In the genomic region with DNA sequence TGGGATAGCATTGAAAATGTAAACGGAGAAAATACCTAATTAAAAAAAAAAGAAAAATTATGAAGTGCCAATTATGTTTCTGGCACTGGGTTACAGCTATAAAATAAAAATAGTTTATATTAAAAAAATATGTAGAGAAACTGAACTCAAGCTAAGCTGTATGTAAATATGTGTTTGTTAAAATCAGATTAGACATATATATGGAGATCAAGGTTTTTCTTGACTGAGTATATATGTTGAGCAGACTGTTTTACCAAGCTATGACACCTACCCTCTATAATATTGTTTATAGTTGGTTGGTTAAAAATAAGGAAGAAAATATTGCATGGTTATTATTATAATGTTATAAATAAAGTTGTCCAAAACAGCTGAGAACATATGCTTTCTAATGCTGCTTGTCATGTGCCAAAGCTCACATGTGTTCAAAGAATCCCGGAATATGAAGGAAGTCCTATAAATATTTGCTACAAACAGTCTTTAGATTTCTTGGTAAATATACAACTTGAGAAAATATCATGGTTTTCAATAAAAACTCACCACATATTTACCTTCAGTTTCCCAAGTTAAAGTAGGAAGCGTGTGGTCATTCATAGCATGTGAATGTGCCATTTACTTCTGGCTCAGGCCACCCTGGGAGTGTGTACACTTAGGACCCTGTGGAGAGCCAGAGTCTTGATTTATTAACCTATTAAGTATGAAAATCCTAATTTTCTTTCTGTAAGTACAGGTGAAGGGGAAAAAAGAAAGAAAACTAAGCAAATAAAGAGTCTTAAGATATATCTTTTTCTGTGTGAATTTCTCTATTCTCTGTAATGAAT, we compare ENCODE assay signal across 16 mouse cellular contexts.
"Had no signal": no experiment of that assay in that cellular context is flagged by ENCODE, and none has a peak within 500 bp of the region (broad histone marks: within the 10 kb centered on the region; RNA-seq: fewer than 3 reads in every experiment).

No protein-coding gene starts in this region.

- H3K36me3 ChIP-seq: neural tube, embryonic 13.5 days; neural tube, embryonic 15.5 days; stomach, embryonic 15.5 days had no signal

- H3K9ac ChIP-seq: neural tube, embryonic 13.5 days; neural tube, embryonic 15.5 days; stomach, embryonic 15.5 days had no signal

- H3K4me1 ChIP-seq: neural tube, embryonic 13.5 days; neural tube, embryonic 15.5 days; stomach, embryonic 15.5 days had no signal

- H3K27ac ChIP-seq: neural tube, embryonic 13.5 days; neural tube, embryonic 15.5 days; stomach, embryonic 15.5 days; stomach, postnatal 0 days had no signal

- H3K9me3 ChIP-seq: neural tube, embryonic 13.5 days; neural tube, embryonic 15.5 days; stomach, embryonic 15.5 days had no signal

- H3K4me3 ChIP-seq: neural tube, embryonic 13.5 days; neural tube, embryonic 15.5 days; stomach, embryonic 15.5 days had no signal

- DNase-seq: retina, postnatal 1 day; right cerebral cortex, adult 18-20 months; right cerebral cortex, postnatal 14 days; right cerebral cortex, postnatal 25 days; right cerebral cortex, postnatal 4 days; spleen, adult 18-20 months; thymus, adult 18-20 months; thymus, adult 2 months; thymus, postnatal 14 days; thymus, postnatal 25 days; thymus, postnatal 36 days; thymus, postnatal 4 days had no signal

- H3K4me2 ChIP-seq: neural tube, embryonic 13.5 days; neural tube, embryonic 15.5 days; stomach, embryonic 15.5 days had no signal

- H3K27me3 ChIP-seq: neural tube, embryonic 13.5 days; neural tube, embryonic 15.5 days; stomach, embryonic 15.5 days had no signal
